Mouse (Mus musculus): ENCODE measurements around the gene Hoxa6.

Hoxa6 gene

DNA sequence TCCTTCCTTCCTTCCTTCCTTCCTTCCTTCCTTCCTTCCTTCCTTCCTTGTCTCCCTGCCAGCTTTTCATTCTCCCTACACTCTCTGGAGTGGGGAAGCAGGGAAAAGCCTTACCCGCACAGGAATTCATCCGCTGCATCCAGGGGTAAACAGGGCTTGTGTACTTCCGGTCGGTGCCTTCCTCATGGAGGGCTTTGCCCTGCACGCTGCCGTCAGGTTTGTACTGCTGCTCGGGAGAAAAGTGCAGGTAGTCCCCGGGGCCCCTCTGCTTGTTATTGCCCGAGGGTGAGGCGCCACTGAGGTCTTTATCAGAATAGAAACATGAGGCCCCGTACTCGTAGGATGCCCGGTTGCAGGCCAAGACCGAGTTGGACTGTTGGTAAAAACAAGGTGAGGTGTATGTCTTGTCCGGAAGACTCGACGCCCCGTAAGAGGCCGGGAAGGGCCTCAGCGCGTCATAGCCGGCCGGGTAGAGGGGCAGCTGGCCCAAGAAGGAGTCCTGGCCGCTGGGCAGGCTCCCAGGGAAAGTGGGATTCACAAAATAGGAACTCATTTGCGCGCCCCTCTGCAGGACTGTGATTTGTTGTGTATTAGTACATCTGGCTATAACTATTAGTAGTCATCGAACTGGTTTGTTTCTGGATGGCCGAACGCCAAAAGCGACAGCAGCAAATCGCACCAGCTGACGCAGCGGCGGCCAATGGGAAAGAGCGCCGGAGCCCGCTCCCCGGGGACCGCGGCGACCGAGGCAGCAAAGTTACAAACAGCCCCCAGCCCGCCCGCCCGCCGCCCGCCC, at the start of gene Hoxa6:
Hoxa6 (minus strand) TSS at position 651 of the 796 bp plus-strand sequence.
- no peak for DNase-seq (ENCODE audit: low spot score)

DNA sequence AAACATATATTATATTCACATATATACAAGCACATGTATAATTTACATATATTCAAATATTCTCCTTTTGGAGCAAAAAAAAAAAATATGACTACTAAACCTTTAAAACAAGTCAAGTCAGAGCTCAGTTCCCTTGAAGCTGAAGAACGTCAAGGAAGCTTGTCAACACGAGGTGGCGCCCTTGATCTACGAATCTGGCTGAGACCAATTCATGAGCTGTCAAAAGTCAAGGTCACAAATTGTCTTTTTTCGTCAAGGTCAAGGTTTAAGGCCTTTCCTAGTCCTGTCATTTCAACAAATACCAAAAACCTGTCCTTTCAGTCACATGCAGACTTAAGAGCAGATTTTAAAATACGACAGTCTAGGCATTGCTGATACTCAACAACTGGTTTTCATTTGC, 48.4 kb upstream of the Hoxa6 start:
- DNase-seq (ENCODE audit: low spot score), result no peak

DNA sequence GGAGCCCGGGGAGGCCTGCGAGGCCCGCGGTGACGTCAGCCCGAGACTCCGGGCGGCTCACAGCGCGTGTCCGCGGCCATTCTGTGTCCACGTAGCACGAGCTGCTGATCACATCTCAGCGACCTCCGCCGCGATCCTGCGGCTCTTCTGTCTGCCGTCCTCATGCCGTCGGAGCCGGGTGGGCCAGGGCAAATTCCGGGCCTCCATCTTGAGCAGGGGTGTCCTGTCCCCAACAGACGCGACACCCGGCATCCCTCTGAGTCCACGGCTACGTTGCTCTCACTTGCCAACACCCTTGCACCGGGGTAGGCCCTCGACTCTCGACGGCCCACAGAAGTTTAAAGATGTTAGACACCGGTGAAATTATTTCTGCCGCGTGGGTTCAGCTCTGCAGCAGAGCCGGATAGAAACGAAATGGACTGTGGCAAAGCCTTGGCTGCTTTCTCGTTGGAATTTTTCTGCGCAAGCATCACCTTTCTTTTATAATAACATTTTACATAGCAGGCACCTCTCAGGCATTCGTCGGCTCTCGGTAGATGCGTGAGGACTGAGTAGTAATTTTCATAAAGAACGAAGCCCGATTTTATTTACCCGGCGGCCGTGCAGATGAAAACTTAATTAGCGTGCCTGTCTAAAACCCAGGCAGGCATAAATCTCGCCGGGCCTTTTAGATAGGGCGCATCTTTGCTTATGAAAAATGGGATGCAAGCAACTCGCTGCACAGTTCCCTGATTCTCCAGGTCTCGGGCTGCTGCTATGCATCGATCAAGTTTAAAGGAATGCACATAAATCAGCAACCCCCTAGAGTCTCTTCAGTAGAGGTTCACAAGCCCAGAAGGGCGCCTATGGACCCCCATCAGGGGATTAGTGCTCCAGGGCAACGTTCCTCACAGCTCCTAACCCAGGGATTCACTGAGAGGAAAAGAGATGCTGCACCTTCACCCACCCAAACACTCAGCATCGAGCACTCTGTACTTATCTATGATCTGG, 45.3 kb upstream of the Hoxa6 start:
- no peak for DNase-seq (ENCODE audit: low spot score)

DNA sequence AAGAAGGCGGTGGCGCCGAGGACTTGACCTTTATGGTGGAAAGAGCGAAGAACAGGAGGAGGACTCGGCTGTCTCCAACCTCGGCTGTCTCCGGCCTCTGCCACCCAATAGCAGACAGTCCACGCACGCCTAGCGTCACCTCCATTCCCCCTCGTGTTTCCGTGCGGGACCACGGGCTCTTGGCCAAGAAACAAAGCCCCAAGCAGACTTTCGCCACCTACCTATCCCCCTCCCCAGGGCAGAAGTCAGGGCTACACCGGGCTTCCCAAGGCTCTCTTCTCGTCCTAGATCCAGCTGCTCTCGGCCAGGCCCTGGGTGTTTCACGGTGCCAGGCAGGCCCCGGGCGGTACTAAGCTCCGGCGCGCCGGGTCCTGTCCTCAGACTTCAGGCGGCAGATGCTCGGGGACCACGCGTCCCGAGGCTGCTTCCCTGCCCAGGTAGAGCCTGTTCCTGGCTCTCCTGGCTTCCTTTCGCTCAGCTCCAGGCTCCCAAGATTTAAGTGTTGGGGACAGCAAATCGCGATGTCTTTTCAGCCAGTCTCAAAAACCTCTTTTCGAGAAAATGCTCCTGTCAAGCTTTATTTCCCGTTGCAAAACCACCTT, 44.4 kb upstream of the Hoxa6 start:
- DNase-seq (ENCODE audit: low spot score), result no peak

DNA sequence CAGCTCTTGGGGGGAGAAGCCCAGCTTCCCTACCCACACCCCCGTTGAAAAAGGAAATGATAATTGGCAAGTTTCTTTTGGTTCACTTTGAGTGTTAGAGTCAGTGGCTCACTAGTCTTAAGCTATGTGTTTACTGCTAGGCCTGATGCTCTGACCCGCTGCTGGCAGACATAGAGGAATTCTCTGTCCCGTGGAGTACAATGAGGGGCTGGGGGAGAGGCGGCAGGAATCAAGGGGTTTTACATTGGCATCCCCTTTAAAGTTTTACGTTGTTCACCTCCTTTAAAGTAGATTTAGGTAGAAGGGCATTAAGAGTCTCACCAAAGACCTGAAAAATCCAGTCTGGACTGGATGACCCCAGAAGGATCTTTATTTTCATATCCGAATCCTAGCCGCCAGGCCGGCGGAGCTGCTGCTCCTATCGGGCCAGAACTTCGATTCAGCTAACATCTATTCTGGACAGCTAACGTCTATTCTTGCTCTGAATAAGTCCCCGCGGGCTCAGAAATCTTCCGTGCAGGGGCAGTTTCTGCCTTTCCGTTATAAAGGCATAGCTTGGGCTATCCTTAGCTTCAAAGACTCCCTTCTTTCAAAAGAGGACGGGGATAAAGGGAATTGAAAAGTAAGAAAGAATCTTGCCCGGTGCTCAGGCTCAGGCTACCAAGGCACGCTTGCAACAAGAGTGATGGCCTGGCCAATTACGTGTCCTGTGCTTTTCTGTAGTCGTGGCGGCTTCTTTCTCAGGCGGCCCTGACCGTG, 43.7 kb upstream of the Hoxa6 start:
- no peak for DNase-seq (ENCODE audit: low spot score)

DNA sequence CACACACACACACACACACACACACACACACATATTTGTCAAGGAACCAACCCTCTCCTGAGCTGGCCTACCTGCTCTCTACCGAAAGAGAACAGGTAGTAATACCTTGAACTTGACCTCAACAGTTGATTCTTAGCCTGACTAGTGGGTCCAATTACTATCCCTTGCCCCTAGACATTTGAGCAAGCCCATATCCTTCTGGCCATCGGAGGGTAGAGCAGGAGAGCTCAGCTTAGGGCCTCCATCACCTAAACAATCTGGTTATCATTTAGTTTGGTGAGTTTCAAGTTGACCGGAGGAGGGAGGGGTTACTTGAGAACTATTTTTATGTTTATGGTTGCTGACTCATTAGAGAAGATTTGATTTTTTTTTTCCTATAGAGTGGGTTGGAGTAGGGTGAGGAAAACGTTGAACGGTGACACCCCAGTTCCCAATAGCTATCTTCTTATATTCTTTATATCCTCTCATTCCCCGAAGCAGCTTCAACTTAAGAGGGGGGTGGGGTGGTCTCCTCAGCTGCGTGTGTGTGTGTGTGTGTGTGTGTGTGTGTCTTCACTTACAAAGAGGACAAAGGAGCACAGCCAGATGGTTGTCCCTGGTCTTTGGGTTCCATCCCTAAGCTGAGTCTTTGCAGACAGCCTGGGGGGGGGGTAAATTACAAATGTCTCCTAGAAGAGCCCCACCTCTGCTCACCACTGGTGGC, 42.8 kb upstream of the Hoxa6 start:
- no peak for DNase-seq (ENCODE audit: low spot score)

DNA sequence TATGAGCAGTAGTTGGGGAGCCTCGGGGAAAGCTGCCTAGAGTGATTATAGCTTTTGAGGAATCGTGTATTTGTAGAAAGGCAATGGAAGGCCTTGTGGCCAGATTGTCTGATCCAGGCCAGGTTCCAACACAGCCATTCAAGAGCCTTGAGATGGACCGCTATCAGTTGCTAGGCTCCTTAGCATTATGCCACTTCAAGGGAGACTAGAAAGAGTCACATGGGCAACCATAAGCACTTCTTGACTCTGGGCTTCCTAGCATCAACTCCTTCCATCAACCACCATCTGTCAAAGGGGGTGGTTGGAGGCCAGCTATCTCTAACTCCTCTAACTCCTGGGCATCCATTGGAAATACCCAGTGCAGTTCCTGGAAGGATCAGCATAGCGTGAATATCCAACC, 41.3 kb upstream of the Hoxa6 start:
- DNase-seq (ENCODE audit: low spot score), result no peak

DNA sequence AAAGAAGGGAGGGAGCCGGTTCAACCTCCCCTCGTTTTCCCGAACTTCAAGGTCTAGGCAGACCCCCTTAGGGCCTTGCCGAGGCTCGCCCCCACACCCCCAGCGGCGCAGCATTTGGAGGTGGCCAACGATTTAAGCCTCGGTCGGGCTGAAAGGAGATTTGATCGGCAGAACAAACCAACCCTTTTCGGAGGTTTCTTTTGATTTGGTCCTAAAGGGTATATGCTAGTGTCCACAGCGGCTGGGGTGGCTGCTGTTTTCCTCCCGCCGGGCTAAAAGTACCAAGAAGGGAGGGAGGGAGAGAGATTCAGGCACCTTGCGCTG, 40.9 kb upstream of the Hoxa6 start:
- DNase-seq (ENCODE audit: low spot score), result no peak

DNA sequence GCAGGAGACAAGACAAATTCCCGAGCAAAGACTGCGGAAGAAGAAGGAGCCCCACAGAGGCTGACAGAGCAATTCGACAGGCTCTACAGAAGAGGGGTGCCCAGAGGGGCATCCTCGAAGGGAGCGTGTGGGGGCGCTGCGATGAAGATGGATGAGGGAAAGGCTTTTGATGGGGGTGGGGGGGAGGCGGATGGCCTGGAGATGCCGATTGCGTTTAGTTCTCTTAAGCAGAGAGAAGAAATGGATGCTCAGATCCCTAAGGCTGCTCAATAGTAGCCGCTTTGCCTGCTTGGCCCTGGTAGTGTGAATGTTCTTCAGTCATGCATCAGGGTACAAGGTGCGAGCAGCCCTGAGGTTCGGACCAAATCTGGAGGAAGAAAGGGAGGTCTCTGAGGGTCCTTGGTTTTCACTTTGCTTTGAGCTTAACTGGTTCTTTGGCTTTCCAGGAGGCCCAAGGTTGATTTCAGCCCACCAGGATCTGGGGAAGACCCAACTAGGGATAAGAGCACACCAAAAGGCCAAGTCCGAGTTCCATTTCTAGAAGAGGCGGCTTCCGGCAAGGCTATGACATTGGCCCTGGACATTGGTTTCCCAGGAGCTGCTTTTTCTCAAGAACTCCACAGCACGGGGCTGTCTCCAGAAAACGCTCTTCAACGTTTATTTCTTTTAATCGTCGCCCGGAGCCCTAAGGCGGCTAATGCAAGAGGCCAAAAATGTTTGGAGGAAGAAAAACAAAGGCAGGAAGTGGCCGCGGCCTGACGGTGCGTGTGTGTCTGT, 40.3 kb upstream of the Hoxa6 start:
- no peak for DNase-seq (ENCODE audit: low spot score)

DNA sequence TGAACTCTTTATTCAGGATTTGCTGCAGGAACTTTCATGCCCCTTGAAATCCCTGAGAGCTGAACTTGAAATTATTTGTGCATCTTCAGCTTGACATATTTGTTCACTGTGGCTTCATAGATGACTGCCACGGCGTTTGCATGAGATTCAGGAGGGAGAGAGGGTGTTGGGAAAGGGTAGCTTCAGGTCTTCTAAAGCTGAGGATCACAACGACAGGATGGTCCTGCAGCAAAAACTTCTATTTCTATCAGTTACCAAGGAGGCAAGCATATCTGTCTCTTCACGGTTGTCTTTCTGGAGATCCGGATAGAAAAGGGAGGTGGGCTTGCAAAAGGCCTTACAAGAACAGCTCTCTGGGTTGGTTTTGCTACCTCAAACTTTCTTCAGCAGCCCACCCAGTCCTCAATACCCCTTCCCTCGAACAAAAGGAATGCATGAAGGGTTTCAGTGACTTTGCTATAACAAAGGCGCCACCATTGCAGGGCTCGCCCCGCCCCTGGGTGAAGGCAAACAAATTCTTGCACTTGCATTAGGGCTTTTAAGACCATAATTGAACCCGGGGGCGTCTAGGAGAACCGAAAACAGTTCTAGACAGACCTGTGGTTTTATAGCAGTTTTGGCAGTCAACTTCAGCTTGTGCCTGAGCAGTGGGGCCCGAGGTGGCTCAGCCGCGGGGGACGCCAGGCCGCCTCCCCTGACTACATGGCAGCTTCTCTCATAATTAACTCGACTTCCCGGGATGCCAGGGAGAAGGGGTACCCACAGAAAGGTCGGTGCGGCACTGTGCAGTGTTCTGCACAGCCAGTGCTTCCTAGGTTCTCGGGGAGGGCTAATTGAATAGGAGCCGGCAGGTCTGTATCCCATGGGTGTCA, 39.5 kb upstream of the Hoxa6 start:
- no peak for DNase-seq (ENCODE audit: low spot score)

DNA sequence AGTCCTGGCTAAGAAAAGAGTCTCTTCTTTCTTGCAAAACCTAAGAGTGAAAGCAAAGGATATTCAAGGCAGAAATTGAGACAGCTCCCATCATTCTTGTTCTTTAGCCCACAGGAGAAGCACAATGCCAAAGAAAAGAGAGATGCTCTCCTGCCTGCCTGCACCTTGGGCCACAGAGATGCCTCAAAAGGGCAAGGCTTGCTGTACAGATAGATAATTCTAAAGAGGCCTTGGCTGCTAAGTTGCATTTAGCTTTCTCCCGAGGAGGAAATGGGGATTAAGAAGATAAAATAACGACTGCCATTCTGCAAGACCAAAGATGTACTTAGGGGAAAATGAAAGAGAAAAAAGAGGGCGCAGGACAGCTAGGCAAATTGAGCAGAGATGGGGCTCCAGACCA, 38.4 kb upstream of the Hoxa6 start:
- DNase-seq (ENCODE audit: low spot score), result no peak

DNA sequence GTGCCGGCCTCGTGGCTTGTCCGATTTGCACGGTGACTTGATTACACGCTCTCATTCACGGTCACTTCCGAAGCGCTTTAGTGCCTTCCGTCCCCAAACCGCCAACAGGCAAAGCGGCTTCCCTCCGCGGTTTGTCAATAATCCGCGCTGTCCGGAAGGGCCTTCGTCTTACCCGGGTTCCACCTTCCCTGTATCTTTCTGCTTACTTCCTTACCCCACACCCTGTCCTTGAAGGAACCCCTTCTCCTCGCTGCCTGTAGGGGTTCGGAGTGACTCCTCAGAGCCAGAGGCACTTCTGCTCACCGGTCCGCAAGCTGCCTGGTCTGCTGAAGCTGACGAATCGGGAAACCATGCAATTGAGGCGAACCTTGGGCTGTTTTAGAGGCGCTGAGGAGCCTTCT, 37.9 kb upstream of the Hoxa6 start:
- DNase-seq (ENCODE audit: low spot score), result no peak

DNA sequence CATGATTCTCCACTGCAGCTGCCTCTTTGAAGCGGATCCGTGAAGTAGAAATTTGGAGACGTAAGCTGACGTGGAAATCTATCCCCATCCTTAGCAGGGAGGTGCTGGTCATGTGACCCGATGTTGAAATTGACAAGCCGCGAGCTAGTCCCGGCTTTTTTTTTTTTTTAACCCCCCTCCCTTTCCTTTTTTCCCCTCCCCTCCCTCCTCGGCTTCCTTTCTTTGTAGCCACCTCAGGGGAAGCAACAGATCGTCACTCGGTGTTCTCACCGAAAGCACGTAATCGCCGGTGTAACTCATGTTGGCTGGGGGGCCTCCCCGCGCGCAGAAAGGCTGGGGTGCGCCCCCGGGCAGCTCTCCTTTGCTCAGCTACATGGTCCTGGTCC, 37.2 kb upstream of the Hoxa6 start, which contains the start of gene Hoxa11:
Hoxa11 (minus strand) TSS at position 54 of the 386 bp plus-strand sequence.
- no peak for DNase-seq (ENCODE audit: low spot score)

DNA sequence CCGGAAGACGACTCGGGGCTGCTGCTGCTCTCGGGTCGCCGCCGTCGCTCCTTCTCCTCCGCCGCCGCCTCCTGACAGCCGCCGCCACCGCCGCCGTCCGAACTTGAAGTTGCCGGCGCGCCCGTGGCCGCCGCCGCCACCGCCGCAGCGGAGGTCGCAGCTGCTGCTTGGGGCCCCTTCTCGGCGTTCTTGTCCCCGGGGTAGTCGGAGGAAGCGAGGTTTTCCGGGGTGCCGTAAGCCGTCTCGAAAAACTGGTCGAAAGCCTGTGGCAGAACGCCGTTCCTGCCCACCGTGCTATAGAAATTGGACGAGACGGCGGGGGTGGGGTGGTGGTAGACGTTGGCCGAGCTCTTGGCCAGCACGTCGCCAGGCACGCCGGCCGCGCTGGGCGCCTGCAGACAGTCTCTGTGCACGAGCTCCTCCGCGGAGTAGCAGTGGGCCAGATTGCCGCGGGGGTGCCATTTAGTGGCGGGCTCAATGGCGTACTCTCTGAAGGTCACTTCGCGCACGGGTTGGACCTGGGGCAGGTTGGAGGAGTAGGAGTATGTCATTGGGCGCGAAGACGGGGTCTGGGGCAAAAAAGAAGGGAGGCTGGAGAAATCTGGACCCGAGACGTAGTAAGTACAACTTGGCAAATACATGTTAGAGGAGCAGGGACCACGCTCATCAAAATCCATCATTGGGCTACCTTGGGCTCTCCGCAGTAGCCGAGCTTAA, 36.7 kb upstream of the Hoxa6 start:
- DNase-seq (ENCODE audit: low spot score), result no peak

DNA sequence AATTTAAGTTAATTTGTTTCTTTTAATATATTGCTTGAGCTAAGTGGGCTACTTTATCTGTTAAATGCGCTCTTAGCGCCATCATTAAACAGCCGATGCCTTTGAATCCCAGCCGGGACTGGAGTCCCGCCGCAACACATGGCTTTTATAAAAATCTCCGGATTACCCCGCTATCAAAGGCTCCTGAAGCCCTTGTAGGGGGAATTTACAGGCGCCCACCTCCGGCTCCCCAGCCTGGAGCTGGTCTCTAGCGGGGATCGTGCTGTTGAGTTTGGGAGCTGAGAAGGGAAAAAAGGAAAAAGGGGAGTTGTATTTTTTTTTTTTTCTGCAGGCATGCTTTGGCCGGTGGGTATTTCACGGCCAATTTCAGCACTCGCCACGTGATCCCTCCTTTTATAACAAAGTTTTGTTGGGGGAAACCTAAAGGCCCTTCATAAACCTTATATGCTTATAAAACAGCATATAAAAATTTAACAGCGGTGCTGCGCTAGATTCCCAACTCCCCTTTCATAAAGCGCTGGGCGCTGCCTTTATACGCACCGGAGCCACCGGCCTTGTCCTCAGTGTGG, 36.0 kb upstream of the Hoxa6 start:
- no peak for DNase-seq (ENCODE audit: low spot score)

DNA sequence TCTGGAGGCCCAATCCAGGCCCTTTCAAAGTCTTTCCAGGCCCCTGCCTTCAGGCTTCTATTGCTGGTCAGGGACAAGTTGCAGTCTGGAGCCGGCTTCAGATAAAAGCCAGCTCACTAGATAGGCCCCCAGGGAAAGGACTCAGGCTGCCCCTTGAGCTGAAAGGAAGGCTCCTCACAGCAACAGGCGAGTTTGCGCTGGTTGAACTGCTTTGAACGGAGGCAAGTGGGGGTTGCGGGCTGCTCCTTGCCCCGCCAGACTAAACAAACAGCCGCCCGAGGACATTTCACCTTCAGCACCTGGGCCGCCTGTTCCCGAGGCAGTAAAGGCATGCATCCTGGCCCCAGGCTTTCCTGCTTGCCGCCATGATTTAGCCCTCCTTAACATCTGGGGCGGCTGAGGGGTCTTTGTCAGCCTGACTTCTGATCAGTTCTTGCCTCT, 35.2 kb upstream of the Hoxa6 start:
- no peak for DNase-seq (ENCODE audit: low spot score)

DNA sequence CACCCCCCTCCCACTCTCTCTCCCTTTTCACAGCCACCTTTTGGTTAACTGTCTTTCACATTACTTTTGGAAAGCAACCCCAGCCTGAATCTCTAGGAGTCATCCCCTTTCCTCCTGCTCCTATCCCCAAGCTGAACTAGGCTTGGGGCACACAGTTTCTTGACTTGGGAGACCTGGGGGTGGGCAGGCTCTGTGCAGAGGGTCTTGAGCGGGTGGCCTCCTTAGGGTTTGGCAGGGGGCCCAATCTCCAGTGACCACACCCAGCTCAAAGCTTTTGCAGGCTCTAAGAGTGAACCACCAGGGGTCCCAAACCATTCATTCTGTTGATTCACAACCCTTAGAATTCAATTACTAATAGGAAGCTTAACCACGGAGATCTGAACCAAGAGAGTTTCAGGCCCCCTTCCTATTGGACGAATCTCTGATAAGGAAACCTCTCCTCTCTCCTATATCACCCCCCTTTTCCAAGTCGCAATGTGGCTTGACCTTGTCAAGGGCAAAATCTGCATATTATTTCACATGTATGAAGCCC, 34.3 kb upstream of the Hoxa6 start:
- no peak for DNase-seq (ENCODE audit: low spot score)

DNA sequence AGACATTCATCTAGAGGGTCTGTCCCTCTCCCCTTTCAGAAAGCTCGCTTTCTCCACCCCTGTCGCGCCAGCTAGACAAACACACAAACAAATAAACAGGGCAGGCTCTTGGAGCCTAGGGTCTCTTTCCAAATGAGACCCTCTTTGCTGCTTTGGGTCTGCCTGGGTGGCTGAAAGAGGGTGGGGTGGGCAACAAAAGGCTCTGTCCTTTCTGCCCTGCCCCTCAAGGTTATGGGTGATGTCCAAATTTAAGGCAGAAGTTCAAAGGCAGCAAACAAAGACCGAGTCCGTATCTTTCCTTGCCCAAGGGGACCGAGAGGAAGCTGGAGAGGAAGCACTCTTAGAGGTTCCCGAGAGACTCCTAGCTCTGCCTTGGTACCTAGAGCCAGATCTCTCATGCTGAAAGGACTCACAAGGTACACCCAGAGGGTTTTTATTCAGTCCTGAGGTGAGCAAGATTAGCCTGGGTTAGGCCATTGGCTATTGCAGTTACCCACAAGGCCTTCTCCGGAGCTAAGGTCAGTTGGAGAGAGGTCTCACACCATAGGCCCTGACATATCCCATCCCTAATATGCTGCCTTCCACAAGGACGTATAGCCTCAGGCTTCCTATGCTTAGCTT, 32.6 kb upstream of the Hoxa6 start:
- no peak for DNase-seq (ENCODE audit: low spot score)

Measured in ovary, adult 18-20 months (tissue).